Mouse (Mus musculus) cerebellum, adult 2 months (tissue): ENCODE results near the gene Hsd11b1.

ENCODE experiments used
- CTCF ChIP-seq: fragments of 200-500 bp; IDR thresholded peaks from 2 replicates; pipeline ENCODE4 v1.5.1; 2011; ENCODE audit warnings: low read depth, mild to moderate bottlenecking, control low read depth, low read length, moderate library complexity, borderline replicate concordance; ENCODE audit not compliant: insufficient read depth
- POLR2A ChIP-seq: fragments of 200-500 bp; IDR thresholded peaks from 2 replicates; pipeline ENCODE4 v1.6.1; 2011; ENCODE audit warnings: low read length, control low read depth, borderline replicate concordance; ENCODE audit not compliant: insufficient read depth

DNA sequence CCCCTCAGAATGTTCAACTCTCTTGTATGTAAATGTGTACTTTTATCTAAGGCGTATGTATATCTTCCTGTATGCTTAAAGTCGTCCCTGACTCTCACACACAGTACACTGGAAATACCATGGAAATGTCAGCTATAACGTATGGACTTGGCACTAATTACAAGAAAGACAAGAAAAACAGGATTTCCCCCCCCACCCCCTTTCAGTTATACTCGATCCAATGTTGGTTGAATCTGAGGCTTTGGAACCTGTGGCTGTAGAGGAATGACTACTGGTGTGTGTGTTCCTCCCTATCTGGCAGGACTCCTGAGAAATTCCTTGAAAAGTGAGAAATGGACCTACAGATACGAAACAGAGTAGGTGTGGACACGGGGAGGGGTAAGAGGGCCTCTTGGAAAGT lies 75.6 kb downstream of the Hsd11b1 start:
- TF ChIP-seq POLR2A: no peak
- TF ChIP-seq CTCF: no peak
